Mouse (Mus musculus) ES-Bruce4 (cell line): Measurements from ENCODE around the gene Ankrd23.

ENCODE experiments used
- CTCF ChIP-seq: IDR thresholded peaks from one replicate; pipeline ENCODE4 v1.8.1; 2011; ENCODE audit warnings: low read depth, low read length
- POLR2A ChIP-seq: IDR thresholded peaks from one replicate; pipeline ENCODE4 v1.8.1; 2011; ENCODE audit warnings: low read length; ENCODE audit not compliant: insufficient read depth

GRCm38 (mm10) chr1:36550075-36550863 lies 13.6 kb upstream of the Ankrd23 start:
- no peak for TF ChIP-seq CTCF
- no peak for TF ChIP-seq POLR2A
